Mouse (Mus musculus): Measurements from ENCODE around the gene Atpaf2. TPM values are rescaled to one million over a fixed set of nuclear protein-coding genes. Genes with fewer than 3 reads are reported as not detected.

Atpaf2 gene
- total and polyA plus RNA-seq, 3 experiments: 47.8 to 79.2 (median 78.6) TPM

- Histone ChIP-seq H3K79me2 (replicated peaks; ENCODE audit: control insufficient read depth, extremely low read depth, insufficient read depth, poor library complexity, severe bottlenecking) (no peaks in the 10 kb centered on the region), H3K36me3 (replicated peaks in 1 of 2; ENCODE audit: control insufficient read depth in 1 of 2, insufficient read depth in 1 of 2, low read length in 1 of 2) (no peaks in the 10 kb centered on the region), H3K4me2 (ENCODE audit: insufficient read depth, low read depth, poor library complexity, severe bottlenecking) (no peak overlapping the region), H3K27me3 (replicated peaks) (no peaks in the 10 kb centered on the region), H3K4me3 (replicated peaks in 1 of 3; ENCODE audit: low read depth in 2 of 3, low read length in 2 of 3, poor library complexity in 1 of 3) (no peak overlapping the region), H3K4me1 (ENCODE audit: control insufficient read depth in 1 of 2, insufficient read depth in 2 of 2) (peaks cover 0 to 5% of the 10 kb centered on the region in 2 experiments; a peak in 2 of 4 replicates), H3K27ac (ENCODE audit: insufficient read depth, low read depth) (no peak overlapping the region), H3K9me3 (replicated peaks; ENCODE audit: low read length) (no peaks in the 10 kb centered on the region), H3K9ac (ENCODE audit: insufficient read depth, low read depth) (no peak overlapping the region)
- no peak for DNase-seq (ENCODE audit: extremely low read depth)
- TF ChIP-seq POLR2A (IDR thresholded peaks at IDR 0.05; ENCODE audit: low read depth, low read length) (no peak), IRF4 (IDR thresholded peaks at IDR 0.05; ENCODE audit: low read depth, low read length) (no peak), MXI1 (IDR thresholded peaks at IDR 0.05; ENCODE audit: low read depth, low read length) (no peak), GABPA (IDR thresholded peaks at IDR 0.05; ENCODE audit: insufficient replicate concordance, low read depth, low read length) (no peak), MAFK (IDR thresholded peaks at IDR 0.05; ENCODE audit: insufficient replicate concordance, low read length) (no peak), ZNF384 (IDR thresholded peaks at IDR 0.05; ENCODE audit: low read depth, low read length) (no peak), KAT2A (IDR thresholded peaks at IDR 0.05; ENCODE audit: insufficient replicate concordance, low read length) (no peak), ZMIZ1 (IDR thresholded peaks at IDR 0.05; ENCODE audit: low read depth, low read length) (no peak), JUND (conservative IDR thresholded peaks at IDR 0.05; ENCODE audit: low read depth, low read length) (no peak), MYC (IDR thresholded peaks at IDR 0.05; ENCODE audit: low read depth, low read length) (no peak), HCFC1 (IDR thresholded peaks at IDR 0.05; ENCODE audit: low read depth, low read length) (no peak), CHD1 (IDR thresholded peaks at IDR 0.05; ENCODE audit: low read depth, low read length) (no peak), ETS1 (conservative IDR thresholded peaks at IDR 0.05; ENCODE audit: low read depth, low read length) (no peak), UBTF (IDR thresholded peaks at IDR 0.05; ENCODE audit: low read depth, low read length) (no peak), SMC3 (IDR thresholded peaks at IDR 0.05; ENCODE audit: low read depth, low read length) (no peak), RAD21 (IDR thresholded peaks at IDR 0.05; ENCODE audit: low read depth, low read length) (no peak), MAZ (IDR thresholded peaks at IDR 0.05; ENCODE audit: low read depth, low read length) (no peak)
- in situ Hi-C loops (cut with MboI; ENCODE audit: low pct_ligation_motif_present, low pct_unique_long_range_greater_than_20kb, low sequenced_read_pairs): loop anchor here (5.0 kb wide), 1 partner anchor 37 kb away; no protein-coding TSS in a partner anchor
- dilution Hi-C loops (cut with MboI; ENCODE audit: extremely low pct_ligation_motif_present, extremely low pct_unique_long_range_greater_than_20kb, low sequenced_read_pairs): no loop called here
Observed at GRCm38 (mm10) chr11:60359936-60360335, 58.3 kb downstream of the Atpaf2 start.

GRCm38 (mm10) chr11:60359138-60359537, 59.1 kb downstream of the Atpaf2 start:
- no peaks in the 10 kb centered on the region for H3K36me3 ChIP-seq (replicated peaks in 1 of 2; ENCODE audit: control insufficient read depth in 1 of 2, insufficient read depth in 1 of 2, low read length in 1 of 2)
- no peak for TF ChIP-seq ZNF384 (IDR thresholded peaks at IDR 0.05; ENCODE audit: low read depth, low read length)
- no peak overlapping the region for H3K27ac ChIP-seq (ENCODE audit: insufficient read depth, low read depth)
- no peak overlapping the region for H3K9ac ChIP-seq (ENCODE audit: insufficient read depth, low read depth)
- H3K27me3 ChIP-seq (replicated peaks): no peaks in the 10 kb centered on the region
- no peaks in the 10 kb centered on the region for H3K9me3 ChIP-seq (replicated peaks; ENCODE audit: low read length)
- in situ Hi-C loops (cut with MboI; ENCODE audit: low pct_ligation_motif_present, low pct_unique_long_range_greater_than_20kb, low sequenced_read_pairs): no loop called here
- H3K4me2 ChIP-seq (ENCODE audit: insufficient read depth, low read depth, poor library complexity, severe bottlenecking): no peak overlapping the region
- dilution Hi-C loops (cut with MboI; ENCODE audit: extremely low pct_ligation_motif_present, extremely low pct_unique_long_range_greater_than_20kb, low sequenced_read_pairs): no loop called here
- no peak for DNase-seq (ENCODE audit: extremely low read depth)
- no peak overlapping the region for H3K4me3 ChIP-seq (replicated peaks in 1 of 3; ENCODE audit: low read depth in 2 of 3, low read length in 2 of 3, poor library complexity in 1 of 3)
- H3K79me2 ChIP-seq (replicated peaks; ENCODE audit: control insufficient read depth, extremely low read depth, insufficient read depth, poor library complexity, severe bottlenecking): no peaks in the 10 kb centered on the region
- H3K4me1 ChIP-seq (ENCODE audit: control insufficient read depth in 1 of 2, insufficient read depth in 2 of 2): peaks cover 0 to 12% of the 10 kb centered on the region in 2 experiments; a peak in 2 of 4 replicates

All from CH12.LX (cell line).